Mouse (Mus musculus) heart, adult 11 months (tissue): ENCODE data around the gene Padi6.

Experiments
- DNase-seq: peaks from one replicate; pipeline ENCODE4 v3.0.0; 2022

Padi6 gene

GRCm38 (mm10) chr4:140742543-140742942, at the start of gene Padi6:
Gene Padi6 (minus strand): TSS chr4:140742643.
- no peak for DNase-seq

GRCm38 (mm10) chr4:140791071-140791470, 48.6 kb upstream of the Padi6 start:
- peak; percentile 94 for DNase-seq

GRCm38 (mm10) chr4:140789983-140790382, 47.5 kb upstream of the Padi6 start:
- no peak for DNase-seq

GRCm38 (mm10) chr4:140788983-140789382, 46.5 kb upstream of the Padi6 start:
- no peak for DNase-seq

GRCm38 (mm10) chr4:140788264-140788663, 45.8 kb upstream of the Padi6 start:
- DNase-seq: no peak

- DNase-seq: peak; percentile 98
Measured at GRCm38 (mm10) chr4:140787414-140787813, 45.0 kb upstream of the Padi6 start.

- DNase-seq: no peak
Measured at GRCm38 (mm10) chr4:140785217-140785616, 42.8 kb upstream of the Padi6 start.

GRCm38 (mm10) chr4:140784292-140784945, 42.0 kb upstream of the Padi6 start:
- DNase-seq: no peak

GRCm38 (mm10) chr4:140782821-140783220, 40.4 kb upstream of the Padi6 start:
- no peak for DNase-seq

- DNase-seq: no peak
Measured at GRCm38 (mm10) chr4:140780507-140780906, 38.1 kb upstream of the Padi6 start.

GRCm38 (mm10) chr4:140779803-140780397, 37.5 kb upstream of the Padi6 start:
- DNase-seq: no peak

- DNase-seq: no peak
Measured at GRCm38 (mm10) chr4:140776623-140777022, 34.2 kb upstream of the Padi6 start.

GRCm38 (mm10) chr4:140775876-140776275, 33.4 kb upstream of the Padi6 start:
- DNase-seq: no peak

- no peak for DNase-seq
Measured at GRCm38 (mm10) chr4:140774893-140775292, 32.5 kb upstream of the Padi6 start.

- DNase-seq: no peak
Measured at GRCm38 (mm10) chr4:140774025-140774800, 31.8 kb upstream of the Padi6 start, which contains the start of gene Padi4. Gene Padi4 (minus strand): TSS chr4:140774236.

- DNase-seq: peak; percentile 94
Measured at GRCm38 (mm10) chr4:140771091-140771490, 28.6 kb upstream of the Padi6 start.

GRCm38 (mm10) chr4:140770433-140770832, 28.0 kb upstream of the Padi6 start:
- DNase-seq: peak; percentile 97

- no peak for DNase-seq
Measured at GRCm38 (mm10) chr4:140768973-140769372, 26.5 kb upstream of the Padi6 start.

GRCm38 (mm10) chr4:140765936-140766335, 23.5 kb upstream of the Padi6 start:
- DNase-seq: no peak

GRCm38 (mm10) chr4:140763158-140763557, 20.7 kb upstream of the Padi6 start:
- no peak for DNase-seq

- DNase-seq: no peak
Measured at GRCm38 (mm10) chr4:140761601-140762000, 19.2 kb upstream of the Padi6 start.

- no peak for DNase-seq
Measured at GRCm38 (mm10) chr4:140755811-140756210, 13.4 kb upstream of the Padi6 start.

GRCm38 (mm10) chr4:140753366-140753765, 10.9 kb upstream of the Padi6 start:
- DNase-seq: no peak

- DNase-seq: no peak
Measured at GRCm38 (mm10) chr4:140750328-140750727, 7.9 kb upstream of the Padi6 start.
